Mouse (Mus musculus) left cerebral cortex, postnatal 25 days (tissue): ENCODE data around the gene Eif2ak3. TPM values are rescaled to one million over a fixed set of nuclear protein-coding genes. Genes with fewer than 3 reads are reported as not detected.

Experiments
- total RNA-seq, 2 experiments: library from RNA; stranded (reverse); gene quantifications; 2 replicates each; pipeline ENCODE4 v1.2.3; 2021

Eif2ak3 gene
- total RNA-seq, 2 experiments from 2014 or later = 21.2 to 23.1 TPM

Other genes with a start within 250 kb of the Eif2ak3 start
- gene Rpia, start 52.3 kb upstream of the Eif2ak3 start, total RNA-seq = 10 to 100 TPM; 11.9 to 13.2 TPM
- not detected for gene Tex37, start 74.4 kb downstream of the Eif2ak3 start, total RNA-seq
- not detected for gene Foxi3, start 112.0 kb downstream of the Eif2ak3 start, total RNA-seq